Mouse (Mus musculus) urinary bladder, adult 18-20 months (tissue): Measurements from ENCODE around the gene Zfp423.
"Not testable (repeated sequence)": the region's sequence is repeated elsewhere in the genome, so short reads cannot be mapped to it uniquely, and the experiment has no call there.

ENCODE experiments used
- DNase-seq, 2 experiments: peaks; one replicate each; pipeline ENCODE4 v3.0.0; 2022; ENCODE audit warnings: low spot score in 2 of 2, mixed read lengths in 2 of 2

Gene Zfp423

GRCm38 (mm10) chr8:87904108-87904507, 55.3 kb downstream of the Zfp423 start:
- no peak for DNase-seq

DNA sequence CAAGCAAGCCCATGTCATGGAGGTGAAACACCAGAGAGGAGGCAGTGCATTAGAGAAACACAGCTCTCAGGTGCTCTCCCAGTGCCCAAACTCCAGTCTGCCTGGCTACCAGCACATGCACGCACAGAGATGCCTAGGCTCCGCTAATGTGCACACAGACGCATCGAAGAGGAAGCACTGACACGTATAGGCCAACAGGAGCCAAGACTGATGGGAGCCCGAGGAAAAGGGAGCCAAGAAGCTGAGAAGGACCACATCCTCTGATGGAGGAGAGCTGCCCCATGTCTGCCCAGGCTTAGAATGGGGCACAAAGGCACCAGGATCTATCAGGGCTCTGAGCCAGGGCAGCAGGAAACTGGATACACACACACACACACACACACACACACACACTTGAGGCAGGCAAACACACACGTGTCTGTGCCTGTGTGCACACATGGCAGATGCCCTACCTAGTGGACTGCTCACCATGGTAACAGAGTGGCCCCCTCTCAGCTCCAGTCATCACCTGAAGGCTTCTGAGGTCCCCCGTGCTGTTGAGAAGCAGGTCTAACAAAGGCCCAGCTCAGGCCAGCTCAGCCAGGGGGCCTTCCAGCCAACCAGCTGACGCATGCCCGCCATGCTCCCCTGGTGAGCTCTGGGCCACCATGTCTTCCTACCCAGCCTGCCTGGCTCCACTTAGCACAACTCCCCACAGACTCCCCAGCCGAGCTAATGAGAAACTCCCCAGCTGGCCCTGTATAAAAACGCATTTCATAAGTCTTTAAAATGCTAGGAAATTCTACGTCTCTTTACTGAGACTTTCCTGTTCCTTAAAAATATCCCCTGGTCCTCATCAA, 64.0 kb downstream of the Zfp423 start:
- DNase-seq: no peak

- no peak for DNase-seq
These were observed 65.1 kb downstream of the Zfp423 start for GRCm38 (mm10) chr8:87894287-87894686.

GRCm38 (mm10) chr8:87893547-87893946, 65.8 kb downstream of the Zfp423 start:
- no peak for DNase-seq

DNA sequence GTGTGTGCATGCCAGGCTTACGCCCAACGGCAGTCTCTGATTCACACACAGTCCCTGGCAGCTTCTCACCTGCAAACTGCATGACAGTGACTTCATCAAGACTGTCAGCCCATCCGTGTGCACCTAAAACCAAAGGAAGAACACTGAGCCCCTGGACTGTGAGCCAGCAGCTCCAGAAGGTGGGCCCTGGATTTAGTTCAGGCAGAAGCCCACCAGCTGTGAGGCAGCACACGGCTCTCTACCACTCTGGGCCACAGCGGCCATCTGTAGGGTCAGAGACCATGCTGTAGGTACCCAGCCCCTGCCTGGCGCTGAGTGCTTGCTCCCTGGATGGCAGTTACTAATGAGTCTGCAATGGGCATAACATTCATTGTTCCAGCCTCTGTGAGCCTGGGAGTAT, 66.5 kb downstream of the Zfp423 start:
- DNase-seq: no peak

DNA sequence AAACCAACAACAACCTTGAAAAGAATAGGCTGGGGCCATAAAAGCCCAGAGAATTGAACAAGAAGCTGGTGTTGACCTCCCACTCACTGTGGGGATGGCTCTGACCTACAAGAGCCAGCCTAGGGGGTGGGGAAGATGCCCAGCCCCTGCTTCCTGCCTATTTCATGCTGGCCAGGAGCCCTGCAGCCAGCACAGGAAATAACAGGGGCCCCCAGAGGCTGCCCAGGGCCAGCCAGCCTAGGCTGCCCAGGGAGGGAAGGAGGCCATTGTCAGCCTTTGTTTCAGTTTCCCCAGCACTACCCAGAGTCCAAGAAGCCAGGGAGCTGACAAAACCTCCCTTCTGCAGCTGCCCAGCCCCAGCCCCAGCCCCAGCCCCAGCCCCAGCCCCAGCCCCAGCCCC, 67.5 kb downstream of the Zfp423 start:
- DNase-seq: no peak

- DNase-seq: no peak
These were observed 71.4 kb downstream of the Zfp423 start for GRCm38 (mm10) chr8:87887956-87888355.

GRCm38 (mm10) chr8:87881088-87881487, 78.3 kb downstream of the Zfp423 start:
- DNase-seq: no peak

DNA sequence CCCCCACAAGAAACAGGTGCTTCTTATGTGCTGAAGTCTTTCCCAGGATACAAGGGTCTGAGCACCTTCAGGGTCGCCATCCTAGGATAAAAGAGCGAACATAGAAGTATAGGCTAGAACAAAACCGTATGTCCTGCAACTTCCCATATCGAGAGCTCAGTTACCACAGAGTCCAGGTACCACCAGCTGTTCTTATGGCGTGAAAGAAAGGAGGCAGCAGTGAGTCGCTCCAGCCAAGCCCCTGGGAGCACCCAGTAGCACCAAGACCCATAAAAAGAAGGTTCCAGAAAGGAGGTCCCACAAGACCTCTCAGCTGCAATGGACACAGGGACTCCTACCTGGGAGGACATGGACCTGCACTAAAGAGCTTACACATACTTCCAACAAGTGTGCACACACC, 83.5 kb downstream of the Zfp423 start:
- DNase-seq: no peak

DNA sequence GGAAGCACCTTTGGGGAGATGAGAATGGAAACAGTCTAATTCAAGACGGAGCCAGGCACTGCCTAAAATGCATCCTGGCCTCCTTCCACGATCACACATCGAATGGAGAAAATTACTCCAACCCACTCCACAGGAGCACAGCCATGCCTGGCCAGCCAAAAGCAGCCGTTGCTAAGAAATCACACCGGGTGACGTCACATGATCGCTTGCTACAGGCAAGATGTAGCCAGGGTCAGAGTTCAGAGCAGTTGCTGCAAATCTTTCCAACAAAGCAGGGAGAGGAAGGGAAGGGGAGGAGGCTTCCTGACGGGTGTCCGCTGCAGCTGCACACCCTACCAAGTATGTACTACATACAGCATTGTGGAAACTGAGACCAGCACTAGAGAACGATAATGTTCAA, 83.9 kb downstream of the Zfp423 start:
- DNase-seq: no peak

DNA sequence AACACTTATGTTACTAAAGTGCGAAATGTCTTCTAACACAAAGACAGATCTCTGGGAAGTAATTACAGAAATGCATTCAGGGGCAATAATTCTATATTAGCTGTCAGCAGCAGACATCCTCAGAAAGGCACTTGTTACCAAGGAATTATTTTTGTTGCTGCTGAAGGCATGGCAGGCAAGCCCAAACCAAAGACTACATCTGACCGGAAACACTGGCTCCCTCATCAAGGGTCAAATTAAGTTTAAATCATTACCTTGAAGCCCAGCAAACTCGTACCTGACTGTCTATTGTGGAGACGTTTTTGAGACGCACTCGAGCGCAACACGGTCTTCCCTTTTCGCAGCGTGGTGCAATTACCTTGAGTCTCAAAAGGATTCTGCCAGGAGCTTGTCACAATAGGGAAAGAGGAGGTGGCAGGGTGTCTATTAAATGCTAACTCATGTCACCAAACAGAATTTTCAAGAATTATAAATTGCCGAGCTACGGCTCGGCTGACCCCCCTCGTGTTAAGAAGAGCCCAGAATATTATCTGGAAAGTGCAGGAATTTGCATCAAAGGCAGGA, 86.3 kb downstream of the Zfp423 start:
- no peak for DNase-seq

DNA sequence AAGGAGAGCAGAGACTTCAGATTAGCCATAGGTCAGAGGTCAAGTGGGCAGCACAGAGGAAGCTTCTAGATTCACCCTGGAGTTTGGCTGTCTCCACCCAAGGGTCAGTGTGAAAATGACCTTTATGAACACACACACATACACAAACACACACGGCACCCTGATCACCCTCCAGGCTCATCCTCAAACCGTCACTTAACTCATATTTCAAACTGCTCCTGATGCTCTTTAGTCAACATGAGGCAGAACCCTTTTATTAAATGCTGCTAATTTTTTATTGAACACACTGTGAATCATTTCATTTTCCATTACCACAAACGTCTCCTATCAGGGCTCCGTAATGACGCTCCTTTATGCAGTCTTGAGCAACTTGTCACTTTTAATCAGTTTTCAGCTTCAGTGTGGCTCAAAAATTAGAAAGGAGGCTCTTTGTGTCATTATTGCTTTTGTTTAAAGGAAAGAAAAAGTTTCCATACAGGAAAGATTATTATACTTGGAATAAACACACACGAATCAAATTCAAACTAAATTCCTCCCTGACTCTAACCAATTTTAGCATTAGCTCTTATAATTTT, 87.0 kb downstream of the Zfp423 start:
- no peak for DNase-seq

DNA sequence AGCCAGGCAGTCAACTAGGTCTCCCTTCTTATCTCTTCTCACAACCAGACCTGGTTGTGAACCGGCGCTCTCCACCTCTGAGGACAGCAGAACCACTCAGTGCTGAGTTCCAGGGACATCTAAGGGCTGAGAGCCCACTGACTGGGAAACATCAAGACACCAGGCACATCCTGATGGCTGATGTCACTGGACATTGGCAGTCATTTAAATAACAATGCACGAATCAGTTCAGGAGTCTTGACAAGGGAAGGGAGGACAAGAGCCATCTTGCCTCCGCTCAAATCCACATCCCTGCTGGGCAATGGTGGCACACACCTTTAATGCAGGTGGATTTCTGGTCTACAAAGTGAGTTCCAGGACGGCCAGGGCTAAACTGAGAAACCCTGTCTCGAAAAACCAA, 92.8 kb downstream of the Zfp423 start:
- no peak for DNase-seq

DNA sequence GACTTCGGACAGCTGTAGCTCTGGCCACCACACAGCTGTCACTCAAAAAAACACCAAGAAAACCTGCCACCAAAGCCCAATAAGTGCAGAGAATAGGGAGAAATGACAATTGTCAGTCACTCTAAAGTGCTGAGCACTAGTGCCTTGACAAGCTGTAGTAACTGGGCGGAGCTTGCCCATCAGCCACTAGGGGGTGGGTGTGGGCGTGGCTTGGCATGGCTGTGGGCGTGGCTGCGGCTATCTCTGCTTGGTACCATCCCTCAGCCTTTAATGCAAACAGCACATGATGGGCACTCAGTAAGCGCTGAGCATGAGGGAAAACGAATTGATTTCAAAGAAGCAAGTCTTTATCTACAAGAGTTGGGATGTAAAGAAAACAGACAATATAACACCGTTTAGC, 95.2 kb downstream of the Zfp423 start:
- DNase-seq: no peak

GRCm38 (mm10) chr8:87863128-87863527, 96.3 kb downstream of the Zfp423 start:
- DNase-seq: no peak

- DNase-seq: no peak
These were observed 97.7 kb downstream of the Zfp423 start for GRCm38 (mm10) chr8:87861718-87862117.

DNA sequence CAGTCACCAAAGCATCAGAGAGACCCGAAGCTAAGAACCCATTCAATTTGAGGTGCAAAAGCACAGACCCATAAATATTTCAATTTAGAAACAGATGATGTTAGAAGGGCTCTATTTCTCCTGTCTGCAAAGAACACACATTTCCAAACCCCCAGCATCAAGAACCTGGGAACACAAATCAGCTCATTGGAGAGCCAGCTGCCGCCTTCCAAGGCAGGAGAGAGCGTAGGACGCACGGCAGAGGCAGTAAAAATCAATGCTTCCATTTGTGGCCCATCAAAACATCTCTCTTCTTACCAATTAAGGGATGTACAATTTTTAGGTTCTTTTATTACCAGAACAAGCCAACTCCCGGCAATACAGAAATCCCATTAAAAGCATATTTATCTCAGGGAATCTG, 98.5 kb downstream of the Zfp423 start:
- no peak for DNase-seq

DNA sequence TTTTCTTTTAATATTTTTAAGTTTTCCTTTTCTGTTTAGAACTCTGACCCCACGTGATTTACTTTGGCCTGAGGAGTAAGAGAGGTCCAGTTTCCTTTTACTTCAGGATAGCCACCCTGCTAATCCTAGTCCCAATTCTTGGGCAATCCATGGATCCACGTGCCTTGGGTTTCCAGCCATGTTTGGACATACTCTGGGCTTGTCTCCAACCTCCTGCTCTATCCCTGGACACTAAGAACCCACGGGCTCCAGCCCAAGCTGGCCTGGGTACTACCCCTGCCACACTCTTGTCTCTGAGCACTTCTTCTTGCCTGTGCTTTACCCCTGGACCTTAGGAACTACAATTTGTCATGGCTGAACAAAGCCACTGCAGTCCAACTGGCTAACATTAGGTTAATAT, 107.5 kb downstream of the Zfp423 start:
- DNase-seq: no peak

- DNase-seq: no peak
These were observed 108.0 kb downstream of the Zfp423 start for GRCm38 (mm10) chr8:87851380-87851779.

- DNase-seq: no peak
These were observed 110.6 kb downstream of the Zfp423 start for GRCm38 (mm10) chr8:87848836-87849235.

DNA sequence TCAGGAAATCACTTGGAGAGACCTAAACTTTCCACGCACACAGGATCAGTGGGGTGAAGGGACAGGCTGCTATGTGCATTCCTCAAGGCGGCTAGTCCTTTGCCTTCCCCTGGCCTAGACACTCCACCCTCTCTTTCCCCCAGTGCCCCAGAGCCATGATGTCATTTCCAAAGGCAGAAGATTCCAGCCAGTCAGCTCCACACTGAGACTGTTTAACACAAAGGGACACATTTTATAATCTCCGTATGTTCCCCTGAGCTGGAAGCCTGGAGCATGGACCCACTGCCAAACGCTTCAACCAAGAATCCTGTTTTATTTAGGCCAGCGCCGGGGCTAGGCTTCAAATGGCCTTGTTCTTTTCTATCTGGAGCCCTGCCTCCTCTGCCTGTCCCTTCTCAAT, 111.6 kb downstream of the Zfp423 start:
- no peak for DNase-seq

DNA sequence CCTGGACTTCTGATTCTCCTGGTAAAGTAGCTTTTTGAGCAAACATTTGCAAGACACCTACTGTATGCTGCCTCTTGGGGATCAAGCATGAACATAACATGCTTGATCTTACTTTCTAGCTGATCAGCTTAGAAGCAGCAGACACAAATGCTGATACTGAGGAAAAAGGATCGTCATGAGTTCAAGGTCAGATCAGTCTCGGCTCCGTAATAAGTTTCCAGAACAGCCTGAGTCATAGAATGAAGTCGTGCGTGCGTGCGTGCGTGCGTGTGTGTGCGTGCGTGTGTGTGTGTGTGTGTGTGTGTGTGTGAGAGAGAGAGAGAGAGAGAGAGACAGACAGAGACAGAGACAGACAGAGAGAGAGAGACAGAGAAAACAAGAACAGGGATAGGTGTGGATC, 117.3 kb downstream of the Zfp423 start:
- DNase-seq: not testable (repeated sequence)

DNA sequence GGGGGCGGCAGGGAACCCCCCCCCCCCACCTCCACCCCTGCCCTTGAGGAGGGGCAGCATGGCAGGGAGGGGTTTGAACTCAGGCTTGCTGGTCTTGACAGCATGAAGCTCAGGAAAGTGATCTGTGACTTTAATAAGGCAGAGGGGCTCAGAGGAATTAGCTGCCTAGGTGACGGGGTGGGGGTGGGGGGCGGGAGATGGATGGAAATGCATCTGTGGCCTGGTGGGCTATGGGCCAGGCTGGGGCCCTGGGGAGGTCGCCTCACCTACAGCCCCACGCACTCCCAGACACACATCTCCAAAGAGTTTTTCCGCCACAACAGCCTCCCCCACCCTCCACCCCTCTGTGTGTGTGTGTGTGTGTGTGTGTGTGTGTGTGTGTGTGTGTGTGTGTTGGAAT, 122.1 kb downstream of the Zfp423 start:
- no peak for DNase-seq
